ENCODE assay signal across 10 mouse cellular contexts in the genomic region with DNA sequence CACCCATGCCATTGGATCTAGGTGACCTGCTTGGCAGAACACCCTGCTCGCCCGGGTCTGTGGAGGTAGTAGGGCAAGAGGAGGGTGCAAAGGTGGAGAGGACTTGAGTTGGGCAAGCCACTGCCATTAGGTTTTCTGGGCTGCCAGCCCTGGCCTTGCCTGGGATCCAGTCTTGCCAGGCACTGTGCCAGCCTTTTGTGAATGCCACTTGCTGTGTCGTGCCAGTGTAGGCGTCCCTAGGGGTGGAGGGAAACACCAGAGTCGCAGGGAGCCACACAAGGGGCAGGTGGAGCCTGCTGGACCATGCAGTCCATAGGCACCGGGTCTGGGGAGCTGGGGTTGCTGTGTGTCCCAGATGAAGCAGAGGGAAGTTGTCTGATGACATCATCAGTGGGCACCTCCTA. TPM values are rescaled to one million over a fixed set of nuclear protein-coding genes. Genes with fewer than 3 reads are reported as not detected.
DNase-seq lines count a peak whose midpoint lies in the region; ATAC-seq and TF ChIP-seq lines count a peak whose summit lies in the region.
"Had no signal": no experiment of that assay in that cellular context is flagged by ENCODE, and none has a peak within 500 bp of the region (broad histone marks: within the 10 kb centered on the region; RNA-seq: fewer than 3 reads in every experiment).

No protein-coding gene starts in this region.

- peak; percentile 66 for DNase-seq in hindbrain, postnatal 0 days (ENCODE audit: low spot score)
- DNase-seq in hindbrain, embryonic 11.5 days (ENCODE audit: low spot score) = no peak
- DNase-seq in adrenal gland, postnatal 10 days = peak; percentile 90
- peak; percentile 43 for DNase-seq in forebrain, postnatal 0 days
- peak; percentile 73 for DNase-seq in kidney, postnatal 14 days
- DNase-seq in right cerebral cortex, adult 18-20 months = peak; percentile 67
- DNase-seq in thymus, postnatal 10 days (ENCODE audit: low spot score in 2 of 2) = no peak

- WGBS in hindbrain, postnatal 0 days = 60% methylated on average over 6 of the region's 6 CpGs
- 97% methylated on average over 6 of the region's 6 CpGs for WGBS in hindbrain, embryonic 11.5 days
- 66% methylated on average over 6 of the region's 6 CpGs for WGBS in forebrain, postnatal 0 days

- no peak overlapping the region for H3K4me3 ChIP-seq in hindbrain, postnatal 0 days (ENCODE audit: low read length)
- H3K4me3 ChIP-seq in hindbrain, embryonic 11.5 days (ENCODE audit: low read depth, low read length) = no peak overlapping the region
- H3K4me3 ChIP-seq in forebrain, postnatal 0 days (ENCODE audit: low read depth, low read length) = no peak overlapping the region
- H3K4me3 ChIP-seq: limb, embryonic 13.5 days had no signal

- no peak overlapping the region for H3K9ac ChIP-seq in hindbrain, postnatal 0 days (replicated peaks; ENCODE audit: low read length)
- H3K9ac ChIP-seq in hindbrain, embryonic 11.5 days (ENCODE audit: low read depth, low read length) = no peak overlapping the region
- H3K9ac ChIP-seq in forebrain, postnatal 0 days = no peak overlapping the region
- H3K9ac ChIP-seq: limb, embryonic 13.5 days had no signal

- H3K4me2 ChIP-seq in hindbrain, postnatal 0 days (ENCODE audit: low read depth, low read length) = no peak overlapping the region
- H3K4me2 ChIP-seq in hindbrain, embryonic 11.5 days (replicated peaks; ENCODE audit: low read depth, low read length) = no peak overlapping the region
- H3K4me2 ChIP-seq in forebrain, postnatal 0 days (ENCODE audit: low read depth) = no peak overlapping the region
- H3K4me2 ChIP-seq: limb, embryonic 13.5 days had no signal

- H3K36me3 ChIP-seq in hindbrain, postnatal 0 days (ENCODE audit: insufficient read depth, low read length) = no peaks in the 10 kb centered on the region
- no peaks in the 10 kb centered on the region for H3K36me3 ChIP-seq in hindbrain, embryonic 11.5 days (ENCODE audit: control insufficient read depth, insufficient read depth, low read length)
- no peaks in the 10 kb centered on the region for H3K36me3 ChIP-seq in forebrain, postnatal 0 days (ENCODE audit: insufficient read depth)
- H3K36me3 ChIP-seq: G1E had no signal

- H3K27ac ChIP-seq in hindbrain, postnatal 0 days = no peak overlapping the region
- no peak overlapping the region for H3K27ac ChIP-seq in hindbrain, embryonic 11.5 days (ENCODE audit: low read depth, low read length)
- no peak overlapping the region for H3K27ac ChIP-seq in forebrain, postnatal 0 days (ENCODE audit: low read depth, low read length)
- H3K27ac ChIP-seq: limb, embryonic 13.5 days had no signal

- ATAC-seq in hindbrain, postnatal 0 days = peak; percentile 33; the same call in 1 of the 2 replicates
- no peak for ATAC-seq in hindbrain, embryonic 11.5 days (ENCODE audit: low FRiP score)
- peak; percentile 40; the same call in 1 of the 2 replicates for ATAC-seq in forebrain, postnatal 0 days
- ATAC-seq in megakaryocyte progenitor cell, adult 5-6 weeks (replicated peaks; ENCODE audit: poor library complexity) = no peak

- H3K9me3 ChIP-seq in hindbrain, postnatal 0 days (ENCODE audit: low read length) = no peaks in the 10 kb centered on the region
- no peaks in the 10 kb centered on the region for H3K9me3 ChIP-seq in hindbrain, embryonic 11.5 days (ENCODE audit: control insufficient read depth, low read length)
- no peaks in the 10 kb centered on the region for H3K9me3 ChIP-seq in forebrain, postnatal 0 days (ENCODE audit: low read length)
- H3K9me3 ChIP-seq: G1E had no signal

- peaks cover 18% of the 10 kb centered on the region for H3K4me1 ChIP-seq in hindbrain, postnatal 0 days (ENCODE audit: insufficient read depth, low read length)
- no peaks in the 10 kb centered on the region for H3K4me1 ChIP-seq in hindbrain, embryonic 11.5 days (replicated peaks; ENCODE audit: control insufficient read depth, insufficient read depth, low read length)
- no peaks in the 10 kb centered on the region for H3K4me1 ChIP-seq in forebrain, postnatal 0 days (ENCODE audit: insufficient read depth)

- H3K27me3 ChIP-seq in hindbrain, postnatal 0 days (ENCODE audit: insufficient read depth, low read length) = no peaks in the 10 kb centered on the region
- H3K27me3 ChIP-seq in hindbrain, embryonic 11.5 days (ENCODE audit: control insufficient read depth, insufficient read depth, low read length) = no peaks in the 10 kb centered on the region
- H3K27me3 ChIP-seq in forebrain, postnatal 0 days (ENCODE audit: insufficient read depth, low read length) = no peaks in the 10 kb centered on the region
- H3K27me3 ChIP-seq: limb, embryonic 13.5 days had no signal

- TF ChIP-seq CTCF in hindbrain, postnatal 0 days (IDR thresholded peaks at IDR 0.05; ENCODE audit: low read depth) = no peak
- TF ChIP-seq CTCF in forebrain, postnatal 0 days (IDR thresholded peaks at IDR 0.05; ENCODE audit: low read depth) = no peak

RNA-seq across cellular contexts. Expression of a gene that starts 21.5 kb away (rescaled TPM):
- total RNA-seq in hindbrain, postnatal 0 days (2014; rRNA removed) = 0.75 and 1.9 TPM in 2 replicates
- 1.8 and 2.6 TPM in 2 replicates for polyA plus RNA-seq in hindbrain, postnatal 0 days (2015; fragmentation: Nextera tagmentation; extraction: Ambion mirVana)
- polyA plus RNA-seq in hindbrain, embryonic 11.5 days (2014; fragmentation: Nextera tagmentation; extraction: Ambion mirVana) = 1.1 TPM in 2 replicates
- total RNA-seq in adrenal gland, postnatal 10 days (2021) = under 1 TPM; 0.33 to 0.45 TPM
- 2.1 and 2.7 TPM in 2 replicates for total RNA-seq in forebrain, postnatal 0 days (2014; rRNA removed)
- 0.63 and 1.6 TPM in 2 replicates for polyA plus RNA-seq in forebrain, postnatal 0 days (2015; fragmentation: Nextera tagmentation; extraction: Ambion mirVana)
- total RNA-seq in megakaryocyte progenitor cell, adult 5-6 weeks (2015) = 0.37 TPM in 1 of 2 replicates, not detected in the other
- total RNA-seq in megakaryocyte progenitor cell, adult 5-6 weeks (2017) = not detected in 2 replicates
- polyA plus RNA-seq: G1E had no signal

RNA-seq across cellular contexts. Expression of a gene that starts 34.6 kb away (rescaled TPM):
- total RNA-seq in hindbrain, postnatal 0 days (2014; rRNA removed) = 3.6 and 10.6 TPM in 2 replicates
- 2.3 and 2.9 TPM in 2 replicates for polyA plus RNA-seq in hindbrain, postnatal 0 days (2015; fragmentation: Nextera tagmentation; extraction: Ambion mirVana)
- 1.3 and 1.4 TPM in 2 replicates for polyA plus RNA-seq in hindbrain, embryonic 11.5 days (2014; fragmentation: Nextera tagmentation; extraction: Ambion mirVana)
- 1 to 10 TPM; 8.2 to 8.9 TPM for total RNA-seq in adrenal gland, postnatal 10 days (2021)
- 3.7 and 10.7 TPM in 2 replicates for total RNA-seq in forebrain, postnatal 0 days (2014; rRNA removed)
- 1.8 and 3.3 TPM in 2 replicates for polyA plus RNA-seq in forebrain, postnatal 0 days (2015; fragmentation: Nextera tagmentation; extraction: Ambion mirVana)
- 2.1 and 3.8 TPM in 2 replicates for total RNA-seq in megakaryocyte progenitor cell, adult 5-6 weeks (2015)
- 0.95 and 1.7 TPM in 2 replicates for total RNA-seq in megakaryocyte progenitor cell, adult 5-6 weeks (2017)
- polyA plus RNA-seq: G1E had no signal

RNA-seq across cellular contexts. Expression of a gene that starts 34.9 kb away (rescaled TPM):
- total RNA-seq in hindbrain, postnatal 0 days (2014; rRNA removed) = 16.4 and 17.5 TPM in 2 replicates
- 14.8 and 16.5 TPM in 2 replicates for polyA plus RNA-seq in hindbrain, postnatal 0 days (2015; fragmentation: Nextera tagmentation; extraction: Ambion mirVana)
- 8.6 and 9.1 TPM in 2 replicates for polyA plus RNA-seq in hindbrain, embryonic 11.5 days (2014; fragmentation: Nextera tagmentation; extraction: Ambion mirVana)
- total RNA-seq in adrenal gland, postnatal 10 days (2021) = 10 to 100 TPM; 63.6 to 68.8 TPM
- 5.8 and 7.9 TPM in 2 replicates for total RNA-seq in forebrain, postnatal 0 days (2014; rRNA removed)
- 6.1 and 7.9 TPM in 2 replicates for polyA plus RNA-seq in forebrain, postnatal 0 days (2015; fragmentation: Nextera tagmentation; extraction: Ambion mirVana)
- 13.6 and 13.8 TPM in 2 replicates for total RNA-seq in megakaryocyte progenitor cell, adult 5-6 weeks (2015)
- 14.0 and 18.4 TPM in 2 replicates for total RNA-seq in megakaryocyte progenitor cell, adult 5-6 weeks (2017)

RNA-seq across cellular contexts. Expression of a gene that starts 50.9 kb away (rescaled TPM):
- 35.7 and 38.4 TPM in 2 replicates for total RNA-seq in hindbrain, postnatal 0 days (2014; rRNA removed)
- polyA plus RNA-seq in hindbrain, postnatal 0 days (2015; fragmentation: Nextera tagmentation; extraction: Ambion mirVana) = 17.9 and 18.2 TPM in 2 replicates
- polyA plus RNA-seq in hindbrain, embryonic 11.5 days (2014; fragmentation: Nextera tagmentation; extraction: Ambion mirVana) = 36.3 and 42.0 TPM in 2 replicates
- total RNA-seq in adrenal gland, postnatal 10 days (2021) = 100 to 1,000 TPM; 132 to 142 TPM
- 18.2 and 24.7 TPM in 2 replicates for total RNA-seq in forebrain, postnatal 0 days (2014; rRNA removed)
- polyA plus RNA-seq in forebrain, postnatal 0 days (2015; fragmentation: Nextera tagmentation; extraction: Ambion mirVana) = 10.7 and 10.8 TPM in 2 replicates
- 79.1 and 89.1 TPM in 2 replicates for total RNA-seq in megakaryocyte progenitor cell, adult 5-6 weeks (2015)
- 33.0 and 33.2 TPM in 2 replicates for total RNA-seq in megakaryocyte progenitor cell, adult 5-6 weeks (2017)

RNA-seq across cellular contexts. Expression of a gene that starts 55.6 kb away (rescaled TPM):
- total RNA-seq in hindbrain, postnatal 0 days (2014; rRNA removed) = 102 and 113 TPM in 2 replicates
- polyA plus RNA-seq in hindbrain, postnatal 0 days (2015; fragmentation: Nextera tagmentation; extraction: Ambion mirVana) = 143 TPM in 2 replicates
- polyA plus RNA-seq in hindbrain, embryonic 11.5 days (2014; fragmentation: Nextera tagmentation; extraction: Ambion mirVana) = 85.4 and 99.4 TPM in 2 replicates
- 100 to 1,000 TPM; 116 to 139 TPM for total RNA-seq in adrenal gland, postnatal 10 days (2021)
- 57.5 and 64.5 TPM in 2 replicates for total RNA-seq in forebrain, postnatal 0 days (2014; rRNA removed)
- polyA plus RNA-seq in forebrain, postnatal 0 days (2015; fragmentation: Nextera tagmentation; extraction: Ambion mirVana) = 112 and 128 TPM in 2 replicates
- total RNA-seq in megakaryocyte progenitor cell, adult 5-6 weeks (2015) = 29.8 and 32.4 TPM in 2 replicates
- 11.2 and 21.6 TPM in 2 replicates for total RNA-seq in megakaryocyte progenitor cell, adult 5-6 weeks (2017)

Comparison
In these comparisons a context has a peak if more than half of its experiments do, and no peak if none do; other contexts are left out.
1. ATAC-seq: peak in hindbrain, postnatal 0 days (single experiment) and forebrain, postnatal 0 days (single experiment); none in hindbrain, embryonic 11.5 days (single experiment) and megakaryocyte progenitor cell, adult 5-6 weeks (single experiment).
2. DNase-seq: peak in hindbrain, postnatal 0 days (single experiment), adrenal gland, postnatal 10 days (single experiment), forebrain, postnatal 0 days (single experiment), kidney, postnatal 14 days (single experiment) and right cerebral cortex, adult 18-20 months (single experiment); none in hindbrain, embryonic 11.5 days (single experiment) and thymus, postnatal 10 days (0 of 2).